ENCODE assay signal across 9 mouse cellular contexts in the genomic region with DNA sequence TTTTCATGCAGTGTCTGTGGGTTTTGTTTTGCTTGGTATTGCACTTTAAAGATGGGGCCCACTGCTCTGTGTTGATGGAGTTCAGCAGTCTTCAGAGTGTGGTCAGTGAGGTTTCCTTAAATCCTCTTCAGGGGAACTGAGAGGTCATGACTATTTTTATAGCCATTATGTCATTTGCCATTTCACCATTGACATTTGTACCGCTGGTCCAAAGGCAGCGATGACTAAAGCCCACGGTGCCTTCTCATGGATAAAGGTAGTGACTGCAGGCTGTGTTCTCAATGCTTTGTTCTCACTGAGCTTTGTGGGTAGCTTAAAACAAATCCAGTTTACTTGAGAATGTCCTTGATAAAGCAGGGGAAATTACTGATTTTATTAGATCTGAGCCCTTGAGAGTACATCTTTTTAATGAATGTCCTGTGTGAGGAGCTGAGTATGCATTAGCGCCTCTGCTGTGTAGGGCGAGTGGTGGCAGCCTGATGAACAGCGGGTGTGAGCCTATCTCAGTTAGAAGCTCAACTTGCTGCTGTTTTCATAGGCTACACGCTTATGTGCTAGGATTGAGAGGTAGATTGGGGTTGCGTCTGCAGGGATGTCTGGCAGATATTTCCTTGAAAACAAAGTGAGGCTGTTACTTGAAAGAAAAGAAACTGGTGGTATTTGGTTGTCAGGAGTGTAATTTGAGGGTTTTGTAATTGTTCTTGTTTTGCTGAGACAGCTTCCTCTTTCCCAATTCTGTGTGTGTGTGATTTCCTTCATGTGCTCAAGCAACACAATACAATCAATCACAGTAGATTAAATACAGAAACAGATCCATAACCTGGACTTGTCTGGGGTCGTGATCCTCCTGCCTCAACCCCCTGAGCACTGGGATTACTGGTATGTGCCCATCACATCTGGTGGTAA. TPM values are rescaled to one million over a fixed set of nuclear protein-coding genes. Genes with fewer than 3 reads are reported as not detected.
DNase-seq lines count a peak whose midpoint lies in the region; ATAC-seq and TF ChIP-seq lines count a peak whose summit lies in the region.
"Had no signal": no experiment of that assay in that cellular context is flagged by ENCODE, and none has a peak within 500 bp of the region (broad histone marks: within the 10 kb centered on the region; RNA-seq: fewer than 3 reads in every experiment).

No protein-coding gene starts in this region.

- H3K4me2 ChIP-seq in heart, embryonic 12.5 days = peak overlapping the region; percentile 34
- H3K4me2 ChIP-seq in neural tube, embryonic 13.5 days = no peak overlapping the region
- H3K4me2 ChIP-seq in kidney, embryonic 14.5 days (replicated peaks; ENCODE audit: low read depth, low read length) = no peak overlapping the region
- H3K4me2 ChIP-seq: liver, embryonic 13.5 days had no signal

- no peak overlapping the region for H3K9ac ChIP-seq in liver, adult 2 months (ENCODE audit: low read depth, low read length)
- H3K9ac ChIP-seq in heart, embryonic 12.5 days = 0 out of 2 replicates have a peak overlapping the region, but pooled peaks have one; percentile 32
- H3K9ac ChIP-seq in neural tube, embryonic 13.5 days = no peak overlapping the region
- H3K9ac ChIP-seq in kidney, embryonic 14.5 days (ENCODE audit: low read depth, low read length) = no peak overlapping the region
- H3K9ac ChIP-seq: liver, embryonic 13.5 days had no signal

- no peaks in the 10 kb centered on the region for H3K79me2 ChIP-seq in liver, adult 2 months (ENCODE audit: control insufficient read depth, insufficient read depth, low read length)

- 60% methylated on average over 9 of the region's 9 CpGs for WGBS in liver, adult 2 months
- 39% methylated on average over 9 of the region's 9 CpGs for WGBS in heart, embryonic 12.5 days
- 62% methylated on average over 9 of the region's 9 CpGs for WGBS in neural tube, embryonic 13.5 days
- 75% methylated on average over 9 of the region's 9 CpGs for WGBS in kidney, embryonic 14.5 days

- TF ChIP-seq CTCF in liver, adult 2 months (IDR thresholded peaks at IDR 0.05; ENCODE audit: low read depth, low read length) = no peak

- TF ChIP-seq POLR2A in liver, adult 2 months (IDR thresholded peaks at IDR 0.05; ENCODE audit: extremely low read depth, insufficient read depth, low read length) = no peak

- ATAC-seq in heart, embryonic 12.5 days (ENCODE audit: insufficient number of reproducible peaks, low FRiP score) = peak; percentile 25; the same call in 1 of the 2 replicates
- peak; percentile 56; the same call in 1 of the 2 replicates for ATAC-seq in neural tube, embryonic 13.5 days (ENCODE audit: low read depth)
- no peak for ATAC-seq in kidney, embryonic 14.5 days (ENCODE audit: low FRiP score, low TSS enrichment)

- no peak overlapping the region for H3K27ac ChIP-seq in liver, adult 2 months (replicated peaks; ENCODE audit: insufficient read depth, low read depth, low read length)
- H3K27ac ChIP-seq in heart, embryonic 12.5 days (ENCODE audit: poor library complexity, severe bottlenecking) = peak overlapping the region; percentile 67
- H3K27ac ChIP-seq in neural tube, embryonic 13.5 days (replicated peaks) = peak overlapping the region; percentile 62
- H3K27ac ChIP-seq in kidney, embryonic 14.5 days (ENCODE audit: low read depth, low read length) = no peak overlapping the region
- H3K27ac ChIP-seq: liver, embryonic 13.5 days had no signal

- no peaks in the 10 kb centered on the region for H3K4me1 ChIP-seq in liver, adult 2 months (ENCODE audit: control insufficient read depth, insufficient read depth, low read length)
- H3K4me1 ChIP-seq in heart, embryonic 12.5 days (replicated peaks) = peaks cover 39% of the 10 kb centered on the region
- peaks cover 26% of the 10 kb centered on the region for H3K4me1 ChIP-seq in neural tube, embryonic 13.5 days (replicated peaks)
- H3K4me1 ChIP-seq in kidney, embryonic 14.5 days (ENCODE audit: control insufficient read depth, insufficient read depth, low read length) = 0 out of 2 replicates have a peak, but pooled peaks cover 3% of the 10 kb centered on the region

- H3K27me3 ChIP-seq in liver, adult 2 months (ENCODE audit: control insufficient read depth, insufficient read depth, low read length) = no peaks in the 10 kb centered on the region
- no peaks in the 10 kb centered on the region for H3K27me3 ChIP-seq in heart, embryonic 12.5 days (replicated peaks)
- no peaks in the 10 kb centered on the region for H3K27me3 ChIP-seq in neural tube, embryonic 13.5 days
- H3K27me3 ChIP-seq in kidney, embryonic 14.5 days (ENCODE audit: control insufficient read depth, insufficient read depth, low read length) = no peaks in the 10 kb centered on the region
- H3K27me3 ChIP-seq: liver, embryonic 13.5 days had no signal

- H3K9me3 ChIP-seq in heart, embryonic 12.5 days (replicated peaks) = no peaks in the 10 kb centered on the region
- H3K9me3 ChIP-seq in neural tube, embryonic 13.5 days = no peaks in the 10 kb centered on the region
- H3K9me3 ChIP-seq in kidney, embryonic 14.5 days (ENCODE audit: control insufficient read depth, low read length) = no peaks in the 10 kb centered on the region
- H3K9me3 ChIP-seq: liver, embryonic 13.5 days had no signal

- H3K4me3 ChIP-seq in liver, adult 2 months (ENCODE audit: insufficient read depth, low read depth, low read length) = no peak overlapping the region; the same call in 1 of the 2 replicates
- H3K4me3 ChIP-seq in heart, embryonic 12.5 days = no peak overlapping the region
- no peak overlapping the region for H3K4me3 ChIP-seq in neural tube, embryonic 13.5 days
- no peak overlapping the region for H3K4me3 ChIP-seq in kidney, embryonic 14.5 days (ENCODE audit: low read length)
- H3K4me3 ChIP-seq: liver, embryonic 13.5 days had no signal

- peak; percentile 51 for DNase-seq in adrenal gland, adult 2 months
- no peak for DNase-seq in adrenal gland, adult 8-10 months
- peak; percentile 43 for DNase-seq in liver, adult 2 months (ENCODE audit: extremely low read depth, low read depth, low spot score)
- no peak for DNase-seq in liver
- no peak for DNase-seq in ovary, postnatal 14 days (ENCODE audit: low spot score)
- DNase-seq: liver, embryonic 13.5 days had no signal

- H3K36me3 ChIP-seq in liver, adult 2 months (ENCODE audit: control insufficient read depth, insufficient read depth, low read length) = no peaks in the 10 kb centered on the region
- peaks cover 57% of the 10 kb centered on the region for H3K36me3 ChIP-seq in heart, embryonic 12.5 days
- H3K36me3 ChIP-seq in neural tube, embryonic 13.5 days = peaks cover 42% of the 10 kb centered on the region
- peaks cover 38% of the 10 kb centered on the region for H3K36me3 ChIP-seq in kidney, embryonic 14.5 days (ENCODE audit: control insufficient read depth, insufficient read depth, low read length)

RNA-seq across cellular contexts. Expression of gene Myh10, which starts 15.4 kb away (rescaled TPM):
- total RNA-seq in adrenal gland, adult 2 months (2021) = 10 to 100 TPM; 31.8 to 43.8 TPM
- polyA plus RNA-seq in adrenal gland, adult 2 months (2012; rRNA removed) = 9.4 and 10.1 TPM in 2 replicates
- 10 to 100 TPM; 42.2 to 60.3 (median 49.1) TPM for total RNA-seq in adrenal gland, adult 8-10 months (2022)
- 7.5 and 10.9 TPM in 2 replicates for total RNA-seq in liver, adult 2 months (2014; rRNA removed)
- 3.0 and 4.4 TPM in 2 replicates for polyA plus RNA-seq in liver, adult 2 months (2012; rRNA removed)
- 219 and 235 TPM in 2 replicates for polyA plus RNA-seq in heart, embryonic 12.5 days (2016; fragmentation: Nextera tagmentation; extraction: Ambion mirVana)
- 76.5 and 94.0 TPM in 2 replicates for polyA plus RNA-seq in neural tube, embryonic 13.5 days (2015; fragmentation: Nextera tagmentation; extraction: Ambion mirVana)
- 115 and 145 TPM in 2 replicates for polyA plus RNA-seq in kidney, embryonic 14.5 days (2014; fragmentation: Nextera tagmentation; extraction: Ambion mirVana)

Comparison
In these comparisons a context has a peak if more than half of its experiments do, and no peak if none do; other contexts are left out.
1. DNase-seq: peak in adrenal gland, adult 2 months (single experiment) and liver, adult 2 months (single experiment); none in adrenal gland, adult 8-10 months (single experiment), liver (single experiment) and ovary, postnatal 14 days (single experiment).
2. H3K27ac ChIP-seq: peak in heart, embryonic 12.5 days (single experiment) and neural tube, embryonic 13.5 days (single experiment); none in liver, adult 2 months (single experiment) and kidney, embryonic 14.5 days (single experiment).